Mouse (Mus musculus): ENCODE measurements around the gene Pnpla7.

- TF ChIP-seq CTCF (IDR thresholded peaks at IDR 0.05; ENCODE audit: borderline replicate concordance, extremely low read depth, insufficient read depth, insufficient read length) (no peak), POLR2A (IDR thresholded peaks at IDR 0.05; ENCODE audit: borderline replicate concordance, extremely low read depth, insufficient read depth, insufficient read length, poor library complexity, severe bottlenecking) (no peak)
Measured at GRCm38 (mm10) chr2:24926345-24926964, 49.4 kb upstream of the Pnpla7 start.

Measured in brain, embryonic 14.5 days (tissue).